Mouse (Mus musculus): ENCODE measurements around the gene Nectin4.

GRCm38 (mm10) chr1:171413608-171414007 lies 43.7 kb downstream of the Nectin4 start:
- TF ChIP-seq CTCF (IDR thresholded peaks at IDR 0.05; ENCODE audit: extremely low read depth, insufficient read depth, low read length) (no peak), POLR2A (IDR thresholded peaks at IDR 0.05; ENCODE audit: extremely low read depth, insufficient read depth, low read length) (no peak)
